Mouse (Mus musculus) left cerebral cortex, postnatal 25 days (tissue): ENCODE results near the gene Paip2b. TPM values are rescaled to one million over a fixed set of nuclear protein-coding genes. Genes with fewer than 3 reads are reported as not detected.
A peak's percentile ranks its signal among the peaks of the same experiment; 100 is the strongest.
"Not testable (repeated sequence)": the region's sequence is repeated elsewhere in the genome, so short reads cannot be mapped to it uniquely, and the experiment has no call there.

Experiments
- DNase-seq, 2 experiments: peaks; one replicate each; pipeline ENCODE4 v3.0.0; 2022; ENCODE audit warnings: low spot score in 2 of 2, mixed read lengths in 1 of 2
- intact Hi-C: fragments of 180-260 bp; cut with DNase I; formaldehyde crosslinking; loops from one replicate; pipeline ENCODE4 v1.15.1; 2025
- total RNA-seq, 2 experiments: library from RNA; stranded (reverse); gene quantifications; 2 replicates each; pipeline ENCODE4 v1.2.3; 2021

Paip2b gene
- 10 to 100 TPM; 50.2 to 54.1 TPM for total RNA-seq

DNA sequence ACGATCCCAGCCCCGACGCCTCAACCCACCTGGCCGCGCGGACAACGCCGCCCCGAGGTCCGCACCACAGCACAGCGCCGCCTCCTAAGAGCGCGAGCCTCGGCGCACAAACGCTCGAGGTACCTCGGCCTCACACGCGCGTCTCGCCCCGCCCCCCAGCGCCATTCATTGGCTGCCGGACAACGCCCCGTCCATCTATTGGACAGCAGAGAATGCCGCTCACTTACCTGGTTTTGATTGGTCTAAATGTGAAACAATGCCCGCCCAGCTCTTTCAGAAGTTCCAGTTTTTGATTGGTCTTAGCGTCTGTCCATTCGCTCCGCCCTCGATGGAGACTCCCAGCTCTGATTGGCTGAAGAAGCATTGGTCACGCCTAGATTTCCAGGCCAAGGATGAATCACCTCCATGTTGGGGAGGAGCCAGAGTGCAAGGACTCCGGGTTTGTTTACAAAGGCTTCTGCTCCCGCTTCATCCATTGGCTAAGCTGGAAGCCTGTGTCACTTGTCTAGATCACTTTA lies at the start of gene Paip2b:
Paip2b (minus strand) TSS at position 136 of the 518 bp plus-strand sequence.
- intact Hi-C loops = no loop called here
- DNase-seq = peak; percentile 98 to 100

DNA sequence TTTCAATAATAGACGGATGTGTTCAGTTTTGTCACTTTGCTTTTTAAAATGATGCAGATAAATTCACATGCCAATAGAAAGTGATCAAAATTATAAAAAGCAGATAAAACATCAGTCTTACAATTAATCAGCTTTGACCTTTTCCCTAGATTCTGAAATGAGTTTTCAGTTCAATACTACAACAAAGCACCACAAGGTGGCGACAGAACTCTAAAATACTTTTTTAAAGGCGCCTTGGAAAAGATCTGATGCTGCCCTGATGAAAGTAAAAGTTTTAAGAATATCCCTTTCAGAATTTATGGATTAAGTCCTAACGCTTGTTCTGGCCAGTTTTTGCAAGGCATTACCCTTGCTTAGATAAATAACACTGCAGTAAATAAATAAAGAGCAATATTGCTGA lies 48.3 kb upstream of the Paip2b start:
- DNase-seq = peak; percentile 52 to 62
- intact Hi-C loops = loop anchor here (1.0 to 5.0 kb wide), 2 partner anchors 34 to 182 kb away; no protein-coding TSS in a partner anchor

DNA sequence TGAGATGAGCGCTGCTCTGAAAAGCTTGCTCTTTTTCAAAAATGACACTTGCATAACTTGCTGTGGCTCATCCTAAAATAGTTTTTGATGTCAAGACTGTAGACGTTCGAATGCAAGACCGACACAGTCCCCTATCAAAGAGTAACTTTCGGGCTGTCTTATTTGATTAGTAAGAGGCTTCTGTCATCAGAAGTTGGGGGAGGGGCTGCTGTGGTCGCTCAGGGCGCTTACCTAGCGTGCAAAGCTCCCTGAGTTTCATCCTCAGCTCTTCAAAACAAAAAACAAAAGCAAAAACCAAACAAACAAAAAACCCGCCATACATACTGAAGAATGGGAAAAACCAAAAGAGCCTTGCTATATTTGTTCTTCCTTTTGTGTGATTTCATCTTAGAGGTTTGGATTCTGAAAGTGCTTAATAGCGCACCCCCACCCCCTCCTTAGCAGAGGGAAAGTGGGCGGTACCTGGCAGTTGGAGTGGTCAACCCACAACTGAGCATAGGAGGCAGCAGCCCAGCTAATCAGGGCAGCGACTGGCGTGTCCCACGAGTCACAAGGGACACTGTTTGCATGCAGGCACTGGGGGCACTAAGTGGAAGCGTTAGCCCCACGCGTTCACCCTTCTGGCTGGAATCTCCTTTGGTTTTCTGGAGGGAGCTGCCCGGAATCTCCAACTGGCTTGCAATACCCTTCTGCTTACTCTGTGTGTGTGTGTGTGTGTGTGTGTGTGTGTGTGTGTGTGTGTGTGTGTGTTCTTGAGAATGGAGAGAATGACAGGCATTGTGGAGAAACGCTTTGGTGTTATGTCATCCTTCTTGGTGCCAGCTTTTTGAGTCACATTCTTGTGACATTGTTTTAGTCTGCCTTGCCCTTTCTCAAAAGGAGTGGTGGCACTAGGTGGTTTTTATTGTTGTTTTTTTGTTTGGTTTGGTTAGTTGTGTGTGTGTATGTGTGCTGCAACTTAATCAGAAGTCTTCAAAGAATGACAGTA lies 36.4 kb upstream of the Paip2b start:
- intact Hi-C loops = no loop called here
- peak; percentile 46 to 51 for DNase-seq

DNA sequence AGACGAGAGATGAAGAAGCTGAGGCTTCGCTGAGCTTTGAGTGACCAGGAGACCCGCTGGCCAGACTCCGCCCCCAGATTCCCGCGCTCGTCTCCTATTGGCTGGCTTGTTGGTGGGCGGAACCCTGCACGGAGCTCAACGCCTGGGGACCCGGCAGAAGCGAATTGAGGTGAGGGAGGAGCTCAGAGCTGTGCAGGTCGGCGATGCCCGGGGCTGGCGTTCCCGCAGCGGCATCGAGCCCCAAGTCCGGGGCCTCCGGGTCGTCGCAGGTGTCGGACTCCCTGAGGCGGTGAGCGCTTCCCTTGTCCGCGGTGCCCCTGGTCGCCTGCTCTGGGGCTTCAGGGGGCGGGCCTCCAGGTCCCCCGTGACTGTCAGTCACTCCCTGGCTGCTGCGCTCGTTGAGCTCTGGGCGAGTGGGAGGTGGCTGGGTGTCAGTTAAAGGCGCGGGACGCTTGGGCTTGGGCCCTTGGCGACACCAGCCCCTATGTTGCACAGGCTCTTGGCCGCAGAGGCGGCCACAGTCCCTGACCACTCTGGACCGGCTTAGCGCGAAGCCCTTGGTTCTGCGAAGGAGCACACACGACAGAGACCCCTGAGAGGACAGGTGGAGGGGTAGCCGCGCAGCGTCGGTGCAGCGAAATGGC lies 35.5 kb upstream of the Paip2b start, which contains the start of gene Zfp638:
Zfp638 (plus strand) TSS at position 156 of the 644 bp plus-strand sequence.
- peak; percentile 92 to 96 for DNase-seq
- intact Hi-C loops = no loop called here

DNA sequence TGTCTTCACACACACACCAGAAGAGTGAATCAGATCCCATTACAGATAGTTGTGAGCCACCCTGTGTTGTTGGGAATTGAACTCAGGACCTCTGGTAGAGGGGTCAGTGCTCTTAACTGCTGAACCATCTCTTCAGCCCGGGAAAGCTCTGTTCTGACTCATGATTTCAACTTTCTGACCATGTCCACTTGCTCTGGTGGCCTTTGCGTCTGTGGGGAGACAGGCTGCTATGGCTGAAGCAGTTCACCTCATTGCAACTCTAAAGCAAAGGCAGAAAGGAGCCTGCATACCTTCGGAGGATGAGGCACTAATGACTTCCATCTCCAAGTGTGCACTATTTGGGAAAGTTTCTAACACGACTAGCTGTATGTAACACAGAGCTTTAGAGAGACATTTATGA lies 34.9 kb upstream of the Paip2b start:
- intact Hi-C loops = no loop called here
- DNase-seq = no peak

DNA sequence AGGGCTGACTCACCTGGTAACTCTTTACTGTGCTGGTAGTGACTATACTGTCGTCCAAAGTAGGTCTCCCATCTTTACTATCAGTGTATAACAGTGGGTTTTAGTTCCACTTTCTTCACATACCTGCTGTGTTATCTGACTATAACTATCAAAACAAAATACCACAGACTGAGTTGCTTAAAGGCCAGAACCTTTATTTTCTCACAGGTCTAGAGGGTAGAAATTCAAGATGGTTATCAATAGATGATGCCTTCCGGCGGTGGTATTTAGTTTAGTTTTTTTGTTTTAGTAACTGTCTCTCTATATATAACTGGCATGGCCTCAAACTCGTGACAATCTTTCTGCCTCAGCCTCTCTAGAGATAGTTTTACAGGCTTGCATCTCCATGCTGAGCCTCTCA lies 32.0 kb upstream of the Paip2b start:
- no peak for DNase-seq
- intact Hi-C loops = no loop called here

DNA sequence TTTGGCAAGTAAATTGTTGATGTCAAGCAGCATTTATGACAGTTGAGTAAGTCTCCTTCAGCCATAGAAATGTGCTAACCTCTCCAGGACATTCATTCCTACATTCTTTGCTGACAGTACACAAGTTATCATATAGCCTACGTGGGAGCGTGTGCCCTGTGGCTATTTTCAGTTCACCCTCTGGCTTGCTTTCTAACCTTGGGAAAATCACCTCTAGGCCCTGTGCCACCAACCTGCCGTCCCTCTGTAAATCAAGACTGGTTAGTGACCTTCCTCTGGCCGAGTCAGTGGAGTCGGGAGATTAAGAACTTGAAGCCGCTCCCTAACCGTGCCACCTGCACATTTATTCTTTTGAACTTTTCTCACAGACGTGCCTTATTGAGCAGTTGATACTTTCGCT lies 28.5 kb upstream of the Paip2b start:
- intact Hi-C loops = no loop called here
- no peak for DNase-seq

DNA sequence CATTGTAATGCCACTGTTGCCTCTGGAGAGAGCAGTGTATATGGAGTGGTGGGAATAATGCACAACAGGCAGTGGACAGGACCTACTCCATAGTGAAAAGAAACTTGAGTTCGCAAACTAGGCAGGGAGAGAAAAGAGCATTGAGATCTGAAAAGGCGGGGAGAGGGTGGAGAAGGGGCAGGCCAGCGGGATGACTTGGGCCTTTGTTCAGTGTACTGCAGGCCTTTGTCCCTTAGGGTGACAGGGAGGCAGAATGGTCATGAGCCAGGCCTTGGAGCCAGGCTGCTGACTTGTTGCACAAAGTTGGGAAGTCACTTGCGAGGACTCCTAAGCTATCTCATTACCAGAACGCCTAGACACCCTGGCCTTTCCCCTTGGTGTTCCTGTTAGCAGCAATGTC lies 25.9 kb upstream of the Paip2b start:
- DNase-seq = peak in 1 of 2 experiments; percentile 14
- intact Hi-C loops = no loop called here

DNA sequence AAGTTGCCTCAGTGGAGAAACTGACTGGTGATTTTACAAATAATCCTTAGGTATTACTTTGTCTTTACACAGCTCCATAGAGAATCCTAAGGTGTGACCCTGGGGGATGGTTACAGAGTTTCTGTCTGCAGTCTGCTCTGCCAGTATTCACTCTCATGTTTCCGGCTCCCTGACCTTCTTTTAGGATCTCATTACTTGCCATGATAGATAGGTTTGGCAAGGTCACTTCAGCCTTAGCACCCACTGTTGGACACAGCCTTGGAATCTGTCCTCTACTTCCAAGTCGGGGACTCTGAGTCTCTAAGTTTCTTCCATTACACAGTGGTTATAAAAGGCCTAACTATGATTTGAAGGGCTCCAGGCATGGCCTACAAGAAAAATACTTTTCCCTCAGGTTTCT lies 17.9 kb upstream of the Paip2b start:
- DNase-seq = no peak
- intact Hi-C loops = no loop called here

DNA sequence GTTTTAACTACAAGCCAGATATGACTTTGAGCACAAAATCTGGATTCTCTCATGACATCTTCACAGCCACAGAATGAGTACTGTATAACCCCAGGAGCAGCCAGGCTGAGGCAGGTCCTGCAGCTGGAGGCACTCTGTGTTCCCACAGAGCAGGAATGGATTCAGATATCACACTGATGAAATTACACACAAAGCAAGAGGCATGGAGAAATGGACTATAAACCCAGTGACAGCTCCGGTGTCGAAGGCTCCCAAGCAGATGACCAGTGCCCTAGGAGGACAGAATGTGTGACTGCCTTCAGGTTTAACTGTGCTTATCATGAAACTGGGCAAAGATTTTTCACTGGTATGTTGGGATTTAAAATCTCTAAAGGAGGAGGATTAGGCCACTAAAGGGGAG lies 14.6 kb upstream of the Paip2b start:
- DNase-seq = no peak
- intact Hi-C loops = no loop called here

DNA sequence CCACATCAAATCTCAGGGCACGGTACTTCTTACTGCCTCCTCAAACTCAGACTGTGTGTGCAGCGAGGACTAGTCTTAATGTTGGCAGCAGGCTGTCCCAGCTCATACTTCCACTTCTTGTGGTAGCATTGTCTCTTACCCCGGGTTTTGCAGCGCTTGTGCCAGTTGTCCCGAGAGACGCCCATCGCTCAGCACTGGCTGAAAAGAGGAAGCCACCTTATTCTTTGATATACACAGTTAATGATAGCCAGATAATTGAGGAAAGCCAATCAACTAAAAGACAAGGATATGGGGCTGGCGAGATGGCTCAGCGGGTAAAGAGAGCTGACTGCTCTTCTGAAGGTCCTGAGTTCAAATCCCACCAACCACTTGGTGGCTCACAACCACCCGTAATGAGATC lies 13.4 kb upstream of the Paip2b start:
- DNase-seq = no peak
- intact Hi-C loops = no loop called here

DNA sequence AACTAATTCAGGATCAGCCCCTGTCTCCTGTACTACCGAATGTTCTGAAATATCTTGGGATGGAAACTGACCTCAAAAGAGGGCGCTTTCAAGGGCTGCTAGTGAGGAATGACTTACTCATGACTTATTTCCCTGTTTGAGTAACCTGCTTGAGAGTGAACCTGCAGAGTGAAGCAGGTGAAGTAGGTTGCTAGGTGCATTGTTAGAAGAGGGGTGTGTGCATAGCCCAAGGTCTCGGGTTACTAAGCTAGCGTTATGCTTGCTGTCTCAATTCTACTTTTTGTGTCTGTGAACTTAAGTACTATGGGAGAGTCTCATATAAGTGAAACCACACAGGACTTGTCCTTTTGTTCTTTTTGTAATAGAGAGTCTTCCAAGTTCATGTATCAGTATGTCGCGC lies 8.5 kb upstream of the Paip2b start:
- no peak for DNase-seq
- intact Hi-C loops = no loop called here

DNA sequence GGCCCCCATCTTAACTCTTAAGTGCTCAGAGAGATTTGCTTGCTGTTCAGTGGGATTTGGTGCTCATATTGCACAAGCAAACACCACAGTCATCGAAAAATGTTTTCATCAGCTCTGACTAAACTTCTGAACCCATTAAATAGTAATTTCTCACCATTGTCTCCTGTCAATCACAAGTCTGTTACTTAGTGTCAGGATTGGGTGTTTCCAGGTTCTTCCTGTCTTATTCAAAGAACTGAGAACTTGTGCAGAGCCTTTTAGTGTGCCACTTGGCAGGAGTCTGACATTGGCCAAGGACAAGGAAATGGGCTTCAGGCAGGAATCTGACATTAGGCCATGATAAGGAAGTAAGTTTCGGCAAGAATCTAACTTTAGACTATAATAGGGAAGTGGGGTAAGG lies 6.5 kb upstream of the Paip2b start:
- no peak for DNase-seq
- intact Hi-C loops = no loop called here

DNA sequence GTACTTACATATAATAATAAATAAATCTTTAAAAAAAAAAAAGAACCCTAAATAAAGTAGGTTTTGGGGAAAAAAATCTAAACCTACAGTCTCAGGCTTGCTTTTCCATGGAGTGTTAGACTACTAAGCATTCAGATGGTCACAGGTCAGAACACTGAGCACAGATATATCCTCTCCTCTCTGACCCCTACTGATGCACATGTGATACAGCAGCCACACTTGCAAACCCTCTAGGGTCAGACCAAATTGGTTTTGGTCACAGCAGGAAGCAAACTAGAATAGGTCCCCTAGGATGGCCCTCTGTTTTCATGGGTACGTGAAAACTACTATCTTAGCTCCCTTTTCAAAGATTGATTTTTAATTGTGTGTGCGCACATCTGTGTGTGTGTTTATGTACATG lies 5.3 kb upstream of the Paip2b start:
- intact Hi-C loops = no loop called here
- no peak for DNase-seq

DNA sequence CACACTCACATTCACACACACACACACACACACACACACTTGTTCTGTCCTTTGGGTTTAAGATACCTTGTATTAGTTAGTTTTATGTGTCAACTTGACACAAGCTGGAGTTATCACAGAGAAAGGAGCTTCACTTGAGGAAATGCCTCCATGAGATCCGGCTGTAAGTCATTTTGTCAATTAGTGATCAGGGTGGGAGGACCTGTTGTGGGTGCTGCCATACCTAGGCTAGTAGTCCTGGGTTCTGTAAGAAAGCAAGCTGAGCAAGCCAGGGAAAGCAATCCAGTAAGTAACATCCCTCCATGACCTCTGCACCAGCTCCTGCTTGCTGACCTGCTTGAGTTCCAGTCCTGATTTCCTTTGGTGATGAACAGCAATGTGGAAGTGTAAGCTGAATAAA lies 852 bp upstream of the Paip2b start:
- intact Hi-C loops = not testable (repeated sequence)
- DNase-seq = peak in 1 of 2 experiments; percentile 3

DNA sequence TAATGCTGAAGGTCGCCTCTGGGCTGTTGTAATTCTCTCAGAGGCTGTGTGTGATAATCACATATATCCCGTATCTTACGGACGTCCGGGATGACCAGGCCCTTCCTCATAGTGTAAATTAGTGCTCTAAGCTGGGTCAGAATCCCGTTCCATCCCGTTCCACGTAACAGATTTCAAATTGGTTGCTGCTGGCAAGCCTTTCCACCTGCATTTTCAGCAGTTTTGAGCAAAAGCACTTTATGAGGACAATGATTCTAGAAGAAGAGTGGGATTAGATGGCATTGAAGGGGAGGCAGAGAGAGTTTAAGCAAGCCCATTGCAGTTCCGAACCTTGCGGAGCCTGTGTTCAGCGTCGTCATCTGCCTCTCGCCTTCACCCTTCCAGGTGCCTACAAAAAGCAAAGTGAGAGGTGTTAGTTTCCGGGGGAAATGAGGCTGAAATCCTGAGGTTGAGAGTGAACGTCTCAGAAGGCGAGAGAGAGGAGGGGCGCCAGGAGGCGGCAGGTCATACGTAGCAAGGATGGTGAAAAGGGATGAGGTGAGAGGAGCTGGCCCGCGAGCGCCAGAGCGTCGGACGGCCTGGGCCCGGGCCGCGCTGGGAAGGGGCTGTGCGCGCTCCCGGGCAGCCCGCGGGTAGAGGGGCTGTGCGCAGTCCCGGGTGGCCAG lies 468 bp downstream of the Paip2b start:
- intact Hi-C loops = no loop called here

DNA sequence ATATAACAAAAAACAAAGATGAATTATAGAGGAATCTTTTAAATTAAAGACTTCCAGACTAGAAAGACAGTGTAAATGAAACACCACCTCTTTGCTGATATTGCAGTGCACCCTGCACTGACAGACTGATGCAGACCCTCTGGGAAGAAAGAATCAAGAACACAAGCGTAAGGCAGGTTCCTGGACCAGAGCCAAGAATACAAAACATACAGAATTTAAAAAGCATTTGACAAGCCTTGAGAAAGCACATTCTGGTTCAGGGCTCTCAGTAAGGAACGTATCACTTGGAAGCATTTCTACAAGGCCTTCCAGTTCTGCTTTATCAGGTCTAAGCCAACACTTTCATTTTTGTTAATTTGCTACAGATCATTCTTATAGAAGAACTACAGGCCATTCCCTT lies 9.7 kb downstream of the Paip2b start:
- DNase-seq = no peak
- intact Hi-C loops = no loop called here

More for the DNA sequence above, 468 bp downstream of the Paip2b start:
- no peak for DNase-seq

DNA sequence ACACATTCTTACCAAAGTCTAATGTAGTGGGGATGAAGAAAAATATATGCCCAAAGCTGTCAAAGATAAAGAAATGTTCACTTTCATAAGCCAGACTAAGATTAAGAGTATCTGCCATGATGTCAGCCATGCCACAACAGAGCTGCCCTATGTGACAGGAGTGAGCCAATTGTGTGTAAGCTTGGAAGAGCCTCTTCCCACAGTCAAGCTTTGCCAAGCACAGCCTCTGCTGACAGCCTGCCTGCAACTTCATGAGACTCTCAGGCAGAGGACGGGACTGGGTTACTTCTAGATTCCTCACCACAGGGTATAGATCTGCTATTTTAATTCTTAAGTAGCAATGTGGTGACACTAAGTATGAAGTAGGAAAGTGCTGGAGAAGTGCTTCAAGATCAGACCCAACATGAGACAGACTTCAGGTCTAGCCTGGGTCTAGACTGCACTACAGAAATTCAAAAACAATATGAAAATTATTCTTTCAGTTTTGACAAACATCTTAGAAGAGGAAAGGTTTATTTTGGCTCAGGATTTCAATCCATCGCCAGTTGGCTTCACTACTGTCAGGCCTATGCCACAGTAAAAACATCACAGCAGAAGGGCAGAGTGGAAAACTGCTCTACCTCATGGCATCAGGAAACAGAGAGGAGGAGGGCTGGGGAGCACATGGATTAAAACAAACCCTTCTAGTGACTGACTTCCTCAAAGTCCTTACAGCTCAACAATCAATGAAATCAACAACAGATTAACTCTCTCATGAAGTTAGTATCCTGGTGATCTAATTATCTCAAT lies 10.6 kb downstream of the Paip2b start:
- intact Hi-C loops = no loop called here
- no peak for DNase-seq

DNA sequence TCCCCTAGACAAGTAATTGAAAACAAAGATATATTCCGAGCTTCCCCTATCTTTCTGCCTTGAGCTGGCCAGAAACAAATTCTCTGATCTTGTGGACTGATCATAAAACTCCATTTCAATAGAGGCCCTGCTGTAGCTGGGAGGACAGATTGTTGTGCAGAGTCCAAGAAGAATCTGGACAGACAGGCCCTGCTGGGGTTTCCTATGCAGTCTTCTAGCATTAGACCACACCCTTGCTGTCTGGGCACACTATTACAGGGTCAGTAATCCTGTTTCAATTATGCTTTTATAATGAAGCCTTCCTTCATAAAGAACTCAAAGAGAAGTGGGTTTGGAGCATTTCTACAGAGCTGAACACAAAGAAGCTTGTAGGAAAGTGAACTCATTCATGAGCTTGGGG lies 12.5 kb downstream of the Paip2b start:
- intact Hi-C loops = no loop called here
- DNase-seq = no peak
